Mouse (Mus musculus) MEL (cell line): ENCODE data around the gene 1700001L19Rik. TPM values are rescaled to one million over a fixed set of nuclear protein-coding genes. Genes with fewer than 3 reads are reported as not detected.

ENCODE experiments used
- DNase-seq: peaks from one replicate; pipeline ENCODE4 v3.0.0; 2011; ENCODE audit warnings: low read depth, low spot score
- H3K27ac ChIP-seq: 2 replicates; pipeline ENCODE4 v1.5.1; 2012; ENCODE audit warnings: low read depth, mild to moderate bottlenecking, control low read depth, low read length, moderate library complexity; ENCODE audit not compliant: control insufficient read depth
- H3K27me3 ChIP-seq, 2 experiments: fragments of 150-350 bp in 1 of 2; sonication (generic) in 1 of 2; 2 replicates each; pipeline ENCODE4 v1.6.1; 2012; ENCODE audit warnings: low read length in 2 of 2, mild to moderate bottlenecking in 2 of 2, improper control_type of control experiment in 1 of 2, moderate library complexity in 1 of 2; ENCODE audit not compliant: insufficient read depth in 2 of 2, control insufficient read depth in 1 of 2
- H3K36me3 ChIP-seq, 2 experiments: 2 replicates each; pipeline ENCODE4 v1.6.1; 2012 to 2014; ENCODE audit warnings: low read length in 2 of 2, improper control_type of control experiment in 1 of 2, inconsistent platforms in 1 of 2, mild to moderate bottlenecking in 1 of 2; ENCODE audit not compliant: insufficient read depth in 2 of 2, control insufficient read depth in 1 of 2
- H3K4me1 ChIP-seq, 2 experiments: fragments of 150-350 bp in 1 of 2; sonication (generic) in 1 of 2; 2 replicates each; pipeline ENCODE4 v1.6.1; 2012; ENCODE audit warnings: low read length in 2 of 2, improper control_type of control experiment in 1 of 2, mild to moderate bottlenecking in 1 of 2; ENCODE audit not compliant: insufficient read depth in 2 of 2, control insufficient read depth in 1 of 2
- H3K4me3 ChIP-seq, 2 experiments: fragments of 150-350 bp in 1 of 2; sonication (generic) in 1 of 2; 2 replicates each; pipeline ENCODE4 v1.5.1; 2012; ENCODE audit warnings: low read depth in 2 of 2, low read length in 2 of 2, mild to moderate bottlenecking in 2 of 2, moderate library complexity in 2 of 2, control low read depth in 1 of 2, improper control_type of control experiment in 1 of 2; ENCODE audit not compliant: control insufficient read depth in 1 of 2, insufficient read depth in 1 of 2
- H3K79me2 ChIP-seq: 2 replicates; pipeline ENCODE4 v1.6.1; 2012; ENCODE audit warnings: mild to moderate bottlenecking, low read length, moderate library complexity; ENCODE audit not compliant: control insufficient read depth, poor library complexity, insufficient read depth
- H3K9ac ChIP-seq: 2 replicates; pipeline ENCODE4 v1.6.1; 2012; ENCODE audit warnings: low read depth, mild to moderate bottlenecking, control low read depth, low read length, moderate library complexity; ENCODE audit not compliant: control insufficient read depth, poor library complexity, severe bottlenecking
- H3K9me3 ChIP-seq: fragments of 150-350 bp; sonication (generic); replicated peaks from 2 replicates; pipeline ENCODE4 v1.6.1; 2012; ENCODE audit warnings: mild to moderate bottlenecking, low read length, improper control_type of control experiment, moderate library complexity; ENCODE audit not compliant: insufficient read depth
- CHD1 ChIP-seq: IDR thresholded peaks from 2 replicates; pipeline ENCODE4 v1.6.1; 2012; ENCODE audit warnings: low read depth, mild to moderate bottlenecking, inconsistent platforms, low read length, improper control_type of control experiment
- CTCF ChIP-seq, 3 experiments: IDR thresholded peaks in 2 of 3; conservative IDR thresholded peaks in 1 of 3; 2 replicates each; pipeline ENCODE4 v1.5.1; 2011 to 2012; ENCODE audit warnings: low read length in 3 of 3, low read depth in 2 of 3, mild to moderate bottlenecking in 2 of 3, improper control_type of control experiment in 1 of 3, inconsistent platforms in 1 of 3, mixed read lengths in 1 of 3, moderate library complexity in 1 of 3; ENCODE audit not compliant: control insufficient read depth in 1 of 3, insufficient read depth in 1 of 3, poor library complexity in 1 of 3, severe bottlenecking in 1 of 3
- GABPA ChIP-seq: IDR thresholded peaks from 2 replicates; pipeline ENCODE4 v1.6.1; 2012; ENCODE audit warnings: low read depth, mild to moderate bottlenecking, inconsistent platforms, low read length, improper control_type of control experiment, moderate library complexity
- GATA1 ChIP-seq: IDR thresholded peaks from 2 replicates; pipeline ENCODE4 v1.6.1; 2011; ENCODE audit warnings: low read depth, low read length, improper control_type of control experiment
- JUND ChIP-seq: IDR thresholded peaks from 2 replicates; pipeline ENCODE4 v1.6.1; 2011; ENCODE audit warnings: low read depth, mild to moderate bottlenecking, improper control_type of control experiment, low read length
- KAT2A ChIP-seq: conservative IDR thresholded peaks from 2 replicates; pipeline ENCODE4 v1.6.1; 2012; ENCODE audit warnings: low read depth, low read length, improper control_type of control experiment, inconsistent platforms
- MAFK ChIP-seq: IDR thresholded peaks from 2 replicates; pipeline ENCODE4 v1.6.1; 2011; ENCODE audit warnings: low read depth, mild to moderate bottlenecking, low read length, improper control_type of control experiment, borderline replicate concordance
- MAX ChIP-seq: IDR thresholded peaks from 2 replicates; pipeline ENCODE4 v1.6.1; 2011; ENCODE audit warnings: low read length, improper control_type of control experiment
- MEF2A ChIP-seq: IDR thresholded peaks from 2 replicates; pipeline ENCODE4 v1.6.1; 2014; ENCODE audit warnings: low read depth, mild to moderate bottlenecking, inconsistent platforms, low read length, improper control_type of control experiment; ENCODE audit not compliant: poor library complexity, insufficient replicate concordance, severe bottlenecking; ENCODE audit errors: extremely low read depth
- MXI1 ChIP-seq: IDR thresholded peaks from 2 replicates; pipeline ENCODE4 v1.6.1; 2011; ENCODE audit warnings: mild to moderate bottlenecking, low read depth, low read length, improper control_type of control experiment
- MYB ChIP-seq: IDR thresholded peaks from 2 replicates; pipeline ENCODE4 v1.6.1; 2011; ENCODE audit warnings: mild to moderate bottlenecking, low read depth, low read length, improper control_type of control experiment
- MYC ChIP-seq: IDR thresholded peaks from 2 replicates; pipeline ENCODE4 v1.6.1; 2011; ENCODE audit warnings: low read depth, mild to moderate bottlenecking, low read length, improper control_type of control experiment, moderate library complexity
- NRF1 ChIP-seq: IDR thresholded peaks from 2 replicates; pipeline ENCODE4 v1.6.1; 2014; ENCODE audit warnings: low read depth, mild to moderate bottlenecking, inconsistent platforms, low read length, improper control_type of control experiment, moderate library complexity; ENCODE audit not compliant: poor library complexity, insufficient read depth, severe bottlenecking
- POLR2A ChIP-seq, 2 experiments: IDR thresholded peaks; 2 replicates each; pipeline ENCODE4 v1.6.1; 2011 to 2012; ENCODE audit warnings: low read length in 2 of 2, mild to moderate bottlenecking in 2 of 2, control low read depth in 1 of 2, improper control_type of control experiment in 1 of 2, low read depth in 1 of 2, moderate library complexity in 1 of 2; ENCODE audit not compliant: control insufficient read depth in 1 of 2, insufficient read depth in 1 of 2, poor library complexity in 1 of 2
- POLR2AphosphoS2 ChIP-seq: IDR thresholded peaks from 2 replicates; pipeline ENCODE4 v1.6.1; 2011; ENCODE audit warnings: low read length, improper control_type of control experiment
- POLR2AphosphoS5 ChIP-seq: IDR thresholded peaks from 2 replicates; pipeline ENCODE4 v1.6.1; 2012; ENCODE audit warnings: low read depth, borderline replicate concordance, mild to moderate bottlenecking, inconsistent platforms, low read length, moderate library complexity, mixed read lengths
- SIN3A ChIP-seq: IDR thresholded peaks from 2 replicates; pipeline ENCODE4 v1.6.1; 2012; ENCODE audit warnings: low read length, improper control_type of control experiment, inconsistent platforms
- TAL1 ChIP-seq: IDR thresholded peaks from 2 replicates; pipeline ENCODE4 v1.6.1; 2012; ENCODE audit warnings: mild to moderate bottlenecking, inconsistent platforms, low read length, moderate library complexity, mixed read lengths
- TBP ChIP-seq: IDR thresholded peaks from 2 replicates; pipeline ENCODE4 v1.8.0; 2011; ENCODE audit warnings: low read depth, low read length, improper control_type of control experiment
- ZC3H11A ChIP-seq: IDR thresholded peaks from 2 replicates; pipeline ENCODE4 v1.6.1; 2012; ENCODE audit warnings: low read depth, mild to moderate bottlenecking, inconsistent platforms, low read length, improper control_type of control experiment
- ZKSCAN1 ChIP-seq: IDR thresholded peaks from 2 replicates; pipeline ENCODE4 v1.6.1; 2012; ENCODE audit warnings: low read depth, mild to moderate bottlenecking, inconsistent platforms, low read length, improper control_type of control experiment, moderate library complexity
- ZNF384 ChIP-seq: IDR thresholded peaks from 2 replicates; pipeline ENCODE4 v1.6.1; 2012; ENCODE audit warnings: low read depth, mild to moderate bottlenecking, inconsistent platforms, low read length, improper control_type of control experiment
- polyA plus RNA-seq, 2 experiments: library from polyadenylated mRNA; stranded (reverse) in 1 of 2; unstranded in 1 of 2; fragments of >175 nt in 1 of 2; fragments of >200 nt in 1 of 2; gene quantifications; 2 replicates each; pipeline versions ENCODE4 v1.2.1 to v1.2.4; 2012; ENCODE audit warnings: low replicate concordance in 2 of 2, low read depth in 1 of 2; ENCODE audit not compliant: insufficient read length in 2 of 2, insufficient read depth in 1 of 2, missing spikeins in 1 of 2
- total RNA-seq: library from RNA; depleted of rRNA; stranded (reverse); fragments of 300-350 nt; gene quantifications from 2 replicates; pipeline ENCODE4 v1.2.3, GENCODE M21; 2012

Gene 1700001L19Rik
- total and polyA plus RNA-seq, 3 experiments, result not detected

DNA sequence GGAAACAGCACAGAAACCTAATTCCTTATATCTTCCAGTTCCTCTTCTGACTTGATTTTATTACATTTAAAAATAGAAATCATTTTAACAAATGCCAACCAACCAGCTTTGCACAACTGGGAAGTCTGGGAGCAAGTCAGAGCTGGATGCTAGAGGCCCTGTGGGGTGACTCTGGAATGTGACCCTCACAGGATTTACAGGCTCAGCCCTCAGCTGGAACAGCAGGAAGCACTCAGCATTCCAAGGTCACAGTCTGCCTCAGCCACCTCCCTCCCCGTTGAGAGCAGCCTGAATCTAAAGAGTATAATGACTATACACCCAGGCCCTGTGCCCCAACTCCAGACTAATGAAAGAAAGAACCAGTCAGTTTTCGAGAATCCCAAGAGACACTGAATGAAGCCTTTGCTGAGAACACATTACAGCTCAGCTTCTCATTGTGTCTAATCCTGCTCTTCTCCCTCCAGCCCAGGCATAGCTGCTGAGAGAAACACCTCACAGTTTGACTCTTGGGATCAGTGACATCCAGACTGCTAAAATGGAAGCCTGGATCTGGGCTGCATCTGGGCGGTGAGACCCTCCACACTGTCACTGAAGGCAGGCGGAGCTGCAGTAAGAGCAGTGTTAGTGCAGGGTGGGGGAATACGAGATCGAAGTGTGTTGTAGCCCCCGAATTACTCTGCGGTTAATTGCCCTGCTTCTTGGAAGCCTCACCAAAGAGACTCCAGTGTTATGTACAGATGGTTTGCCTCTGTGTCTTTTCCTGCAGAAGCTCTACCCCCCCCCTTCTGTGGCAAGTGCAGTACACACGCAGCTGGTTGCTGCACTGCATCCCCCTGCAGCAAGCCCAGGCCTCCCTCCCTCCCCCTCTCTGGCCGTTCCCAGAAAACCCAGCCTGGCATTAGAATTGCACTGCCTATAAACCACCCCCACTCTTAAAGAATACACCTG lies 24.0 kb upstream of the 1700001L19Rik start:
- H3K9me3 ChIP-seq, result no peaks in the 10 kb centered on the region
- no peak for DNase-seq
- no peak for TF ChIP-seq ZC3H11A
- TF ChIP-seq MXI1, result no peak
- TF ChIP-seq, all 39 proteins: peak for 0
- Histone ChIP-seq H3K36me3 (peaks cover 0 to 4% of the 10 kb centered on the region in 2 experiments; a peak in 1 of 4 replicates), H3K4me1 (no peaks in the 10 kb centered on the region), H3K9ac (no peak overlapping the region), H3K27ac (no peak overlapping the region), H3K4me3 (no peak overlapping the region), H3K79me2 (no peaks in the 10 kb centered on the region), H3K27me3 (no peaks in the 10 kb centered on the region)

DNA sequence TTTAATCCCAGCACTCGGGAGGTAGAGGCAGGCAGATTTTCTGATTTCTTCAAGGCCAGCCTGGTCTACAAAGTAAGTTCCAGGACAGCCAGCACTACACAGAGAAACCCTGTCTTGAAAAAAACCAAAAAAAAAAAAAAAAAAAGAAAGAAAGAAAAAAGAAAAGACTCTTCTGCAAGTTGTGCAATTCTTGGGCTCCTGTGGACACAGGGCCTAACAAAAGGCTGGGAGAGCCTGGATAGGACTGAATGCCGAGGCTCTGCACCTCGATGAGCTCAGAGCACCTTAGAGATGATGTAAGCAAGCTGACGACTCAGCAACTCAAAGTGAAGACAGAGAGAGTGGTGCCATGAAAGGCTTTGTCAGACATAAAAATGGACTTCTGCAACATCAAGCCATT lies 22.8 kb upstream of the 1700001L19Rik start:
- Histone ChIP-seq H3K4me1 (no peaks in the 10 kb centered on the region), H3K4me3 (no peak overlapping the region)
- TF ChIP-seq GABPA, result no peak
- no peak for TF ChIP-seq POLR2AphosphoS2
- TF ChIP-seq CTCF (IDR thresholded peaks at IDR 0.05 in 2 of 3, conservative IDR thresholded peaks at IDR 0.05 in 1 of 3; ENCODE audit: control insufficient read depth in 1 of 3, insufficient read depth in 1 of 3, low read depth in 2 of 3, low read length in 3 of 3, poor library complexity in 1 of 3, severe bottlenecking in 1 of 3), result no peak
- TF ChIP-seq POLR2AphosphoS5, result no peak
- TF ChIP-seq MAX, result no peak
- no peak for TF ChIP-seq KAT2A
- no peak for TF ChIP-seq ZNF384
- no peak for TF ChIP-seq POLR2A (IDR thresholded peaks at IDR 0.05; ENCODE audit: control insufficient read depth in 1 of 2, insufficient read depth in 1 of 2, low read depth in 1 of 2, low read length in 2 of 2, poor library complexity in 1 of 2)
- no peak for TF ChIP-seq NRF1
- no peak for TF ChIP-seq ZKSCAN1
- TF ChIP-seq MYC, result no peak
- TF ChIP-seq TBP, result no peak
- TF ChIP-seq JUND, result no peak
- TF ChIP-seq MEF2A, result no peak
- TF ChIP-seq GATA1, result no peak
- no peak for TF ChIP-seq MAFK
- TF ChIP-seq TAL1, result no peak
- no peak for TF ChIP-seq SIN3A
- TF ChIP-seq CHD1, result no peak
- no peak for TF ChIP-seq MYB
- TF ChIP-seq, all 39 proteins: peak for 0
- no peak for DNase-seq
- Histone ChIP-seq H3K36me3 (peaks cover 0 to 4% of the 10 kb centered on the region in 2 experiments; a peak in 1 of 4 replicates), H3K9ac (no peak overlapping the region), H3K9me3 (no peaks in the 10 kb centered on the region), H3K27me3 (no peaks in the 10 kb centered on the region), H3K79me2 (no peaks in the 10 kb centered on the region), H3K27ac (no peak overlapping the region)
